Comparison of ENCODE assay signal across 28 mouse cellular contexts in genomic region chr1:59638371-59638770, GRCm38 (mm10). TPM values are rescaled to one million over a fixed set of nuclear protein-coding genes. Genes with fewer than 3 reads are reported as not detected.
A peak's percentile ranks its signal among the peaks of the same experiment; 100 is the strongest.
DNase-seq lines count a peak whose midpoint lies in the region; ATAC-seq lines count a peak whose summit lies in the region.
"Had no signal": no experiment of that assay in that cellular context is flagged by ENCODE, and none has a peak within 500 bp of the region (broad histone marks: within the 10 kb centered on the region; RNA-seq: fewer than 3 reads in every experiment).

No protein-coding gene starts in this region.

- intact Hi-C loops in heart, postnatal 25 days (cut with DNase I): no loop called here

- H3K36me3 ChIP-seq in midbrain, embryonic 11.5 days (ENCODE audit: control insufficient read depth, insufficient read depth, low read length): no peaks in the 10 kb centered on the region
- H3K36me3 ChIP-seq in midbrain, embryonic 14.5 days (ENCODE audit: control insufficient read depth, insufficient read depth, low read length): peaks cover 23% of the 10 kb centered on the region
- peaks cover 21% of the 10 kb centered on the region for H3K36me3 ChIP-seq in hindbrain, embryonic 13.5 days

- no peak overlapping the region for H3K4me2 ChIP-seq in midbrain, embryonic 11.5 days
- no peak overlapping the region for H3K4me2 ChIP-seq in midbrain, embryonic 14.5 days (ENCODE audit: low read length)
- no peak overlapping the region for H3K4me2 ChIP-seq in hindbrain, embryonic 13.5 days
- H3K4me2 ChIP-seq: embryonic facial prominence, embryonic 12.5 days; heart, embryonic 12.5 days; kidney, embryonic 15.5 days; limb, embryonic 13.5 days; liver, embryonic 13.5 days; stomach, embryonic 15.5 days had no signal

- ATAC-seq in midbrain, embryonic 11.5 days (ENCODE audit: low FRiP score): no peak
- ATAC-seq in midbrain, embryonic 14.5 days (ENCODE audit: low FRiP score, low TSS enrichment): no peak
- ATAC-seq in hindbrain, embryonic 13.5 days (ENCODE audit: low FRiP score): no peak
- ATAC-seq: forebrain, embryonic 14.5 days had no signal

- peak; percentile 13 for DNase-seq in heart, adult 11 months
- DNase-seq in heart, postnatal 25 days (ENCODE audit: low spot score): no peak
- peak; percentile 69 for DNase-seq in midbrain, embryonic 11.5 days (ENCODE audit: low spot score, missing footprints)
- DNase-seq in midbrain, embryonic 14.5 days: no peak
- peak; percentile 78 for DNase-seq in ES-CJ7 (ENCODE audit: low read depth, low spot score)
- peak; percentile 74 for DNase-seq in R1 (ENCODE audit: low read depth, low spot score)
- DNase-seq in liver: no peak
- DNase-seq: adrenal gland, postnatal 14 days; cerebellum, adult 11 months; cerebellum, adult 9-11 months; embryo, embryonic 11 days; gastrocnemius, postnatal 25 days; heart, adult 2 months; kidney, adult 11 months; kidney, postnatal 36 days; liver, embryonic 13.5 days; lung, adult 18-20 months; lung, postnatal 14 days; right cerebral cortex, postnatal 25 days; thymus, postnatal 14 days had no signal

- H3K4me3 ChIP-seq in midbrain, embryonic 11.5 days (ENCODE audit: low read depth, low read length): no peak overlapping the region
- no peak overlapping the region for H3K4me3 ChIP-seq in midbrain, embryonic 14.5 days (replicated peaks; ENCODE audit: low read depth, low read length)
- H3K4me3 ChIP-seq in hindbrain, embryonic 13.5 days: no peak overlapping the region
- H3K4me3 ChIP-seq: embryonic facial prominence, embryonic 12.5 days; heart, adult 2 months; heart, embryonic 12.5 days; kidney, embryonic 15.5 days; limb, embryonic 13.5 days; liver, embryonic 13.5 days; midbrain, embryonic 10.5 days; stomach, embryonic 15.5 days had no signal

- H3K4me1 ChIP-seq in midbrain, embryonic 11.5 days (ENCODE audit: control insufficient read depth, insufficient read depth, low read length): no peaks in the 10 kb centered on the region
- H3K4me1 ChIP-seq in midbrain, embryonic 14.5 days (ENCODE audit: control insufficient read depth, insufficient read depth, low read length): no peaks in the 10 kb centered on the region
- no peaks in the 10 kb centered on the region for H3K4me1 ChIP-seq in hindbrain, embryonic 13.5 days (replicated peaks)
- H3K4me1 ChIP-seq: midbrain, embryonic 10.5 days; stomach, embryonic 15.5 days had no signal

- no peak overlapping the region for H3K27ac ChIP-seq in midbrain, embryonic 11.5 days (ENCODE audit: low read depth, low read length)
- no peak overlapping the region for H3K27ac ChIP-seq in midbrain, embryonic 14.5 days (replicated peaks; ENCODE audit: low read depth, low read length)
- no peak overlapping the region for H3K27ac ChIP-seq in hindbrain, embryonic 13.5 days
- H3K27ac ChIP-seq: embryonic facial prominence, embryonic 12.5 days; heart, adult 2 months; kidney, embryonic 15.5 days; limb, embryonic 13.5 days; liver, embryonic 13.5 days; midbrain, embryonic 10.5 days; stomach, embryonic 15.5 days had no signal

- H3K9ac ChIP-seq in midbrain, embryonic 11.5 days (ENCODE audit: low read length): no peak overlapping the region
- no peak overlapping the region for H3K9ac ChIP-seq in midbrain, embryonic 14.5 days (replicated peaks; ENCODE audit: low read length)
- no peak overlapping the region for H3K9ac ChIP-seq in hindbrain, embryonic 13.5 days
- H3K9ac ChIP-seq: embryonic facial prominence, embryonic 12.5 days; heart, embryonic 12.5 days; kidney, embryonic 15.5 days; limb, embryonic 13.5 days; liver, embryonic 13.5 days; stomach, embryonic 15.5 days had no signal

- no peaks in the 10 kb centered on the region for H3K27me3 ChIP-seq in midbrain, embryonic 11.5 days (ENCODE audit: control insufficient read depth, insufficient read depth, low read length)
- no peaks in the 10 kb centered on the region for H3K27me3 ChIP-seq in midbrain, embryonic 14.5 days (ENCODE audit: control insufficient read depth, insufficient read depth, low read length)
- H3K27me3 ChIP-seq in hindbrain, embryonic 13.5 days: no peaks in the 10 kb centered on the region
- H3K27me3 ChIP-seq: embryonic facial prominence, embryonic 12.5 days; heart, embryonic 12.5 days; kidney, embryonic 15.5 days; limb, embryonic 13.5 days; liver, embryonic 13.5 days; stomach, embryonic 15.5 days had no signal

- no peaks in the 10 kb centered on the region for H3K9me3 ChIP-seq in midbrain, embryonic 11.5 days (ENCODE audit: control insufficient read depth, low read length)
- no peaks in the 10 kb centered on the region for H3K9me3 ChIP-seq in midbrain, embryonic 14.5 days (ENCODE audit: control insufficient read depth, low read length)
- no peaks in the 10 kb centered on the region for H3K9me3 ChIP-seq in hindbrain, embryonic 13.5 days
- H3K9me3 ChIP-seq: embryonic facial prominence, embryonic 12.5 days; heart, embryonic 12.5 days; kidney, embryonic 15.5 days; limb, embryonic 13.5 days; liver, embryonic 13.5 days; midbrain, embryonic 10.5 days; stomach, embryonic 15.5 days had no signal

- 92% methylated on average over 3 of the region's 3 CpGs for WGBS in midbrain, embryonic 11.5 days
- 88% methylated on average over 3 of the region's 3 CpGs for WGBS in midbrain, embryonic 14.5 days
- WGBS in hindbrain, embryonic 13.5 days: 93% methylated on average over 3 of the region's 3 CpGs

RNA-seq across cellular contexts. Expression of gene Sumo1, which starts 32.3 kb away (rescaled TPM):
- 10 to 100 TPM; 58.5 to 59.6 TPM for total RNA-seq in heart, postnatal 25 days (2021)
- polyA plus RNA-seq in midbrain, embryonic 11.5 days (2014; fragmentation: Nextera tagmentation; extraction: Ambion mirVana): 603 and 652 TPM in 2 replicates
- polyA plus RNA-seq in midbrain, embryonic 14.5 days (2014; fragmentation: Nextera tagmentation; extraction: Ambion mirVana): 387 and 419 TPM in 2 replicates
- polyA plus RNA-seq in hindbrain, embryonic 13.5 days (2015; fragmentation: Nextera tagmentation; extraction: Ambion mirVana): 410 and 416 TPM in 2 replicates

RNA-seq across cellular contexts. Expression of gene Nop58, which starts 46.4 kb away (rescaled TPM):
- 10 to 100 TPM; 26.9 to 29.6 TPM for total RNA-seq in heart, postnatal 25 days (2021)
- polyA plus RNA-seq in midbrain, embryonic 11.5 days (2014; fragmentation: Nextera tagmentation; extraction: Ambion mirVana): 262 and 327 TPM in 2 replicates
- polyA plus RNA-seq in midbrain, embryonic 14.5 days (2014; fragmentation: Nextera tagmentation; extraction: Ambion mirVana): 135 and 140 TPM in 2 replicates
- 168 and 175 TPM in 2 replicates for polyA plus RNA-seq in hindbrain, embryonic 13.5 days (2015; fragmentation: Nextera tagmentation; extraction: Ambion mirVana)

Comparison
In these comparisons a context has a peak if more than half of its experiments do, and no peak if none do; other contexts are left out.
1. DNase-seq: peak in heart, adult 11 months (single experiment), midbrain, embryonic 11.5 days (single experiment), ES-CJ7 (single experiment) and R1 (single experiment); none in heart, postnatal 25 days (single experiment), midbrain, embryonic 14.5 days (single experiment) and liver (single experiment).